Mouse (Mus musculus) layer of hippocampus, postnatal 14 days (tissue): Measurements from ENCODE around the gene Gm11213. TPM values are rescaled to one million over a fixed set of nuclear protein-coding genes. Genes with fewer than 3 reads are reported as not detected.

Source experiments
- DNase-seq, 2 experiments: peaks; one replicate each; pipeline ENCODE4 v3.0.0; 2021 to 2022; ENCODE audit warnings: low spot score in 2 of 2, mixed read lengths in 1 of 2
- long read RNA-seq, 2 experiments: library from polyadenylated mRNA; stranded (forward); transcript quantifications; one replicate each; pipeline ENCODE4 v2.0.0; 2021
- total RNA-seq, 2 experiments: library from RNA; stranded (reverse); gene quantifications; 2 replicates each; pipeline ENCODE4 v1.2.3; 2021

Gm11213 gene
- total RNA-seq, result not detected
- long read RNA-seq, experiment 1, result 0 reads
- long read RNA-seq, experiment 2, result 0 reads

DNA sequence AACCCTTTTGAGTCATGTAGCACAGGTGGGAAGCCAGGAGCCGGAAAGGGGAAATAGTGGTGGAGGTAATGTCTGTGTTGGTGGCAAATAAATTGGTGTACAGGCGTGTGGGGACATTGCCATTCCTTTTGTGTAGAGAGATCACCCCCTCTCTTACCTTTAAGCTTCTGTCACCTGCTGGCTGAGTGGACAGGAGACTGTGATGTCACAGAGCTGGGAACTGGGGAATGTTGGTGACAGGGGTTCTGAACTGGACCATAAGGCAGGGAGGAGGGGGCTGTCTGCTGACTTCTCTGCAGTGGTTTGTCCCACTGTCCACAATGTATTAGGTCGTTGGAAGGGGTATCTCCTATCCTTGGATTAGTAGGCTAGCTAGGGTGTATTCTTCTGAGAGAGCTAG, at the start of gene Gm11213:
TSS of gene Gm11213 (minus strand) at position 317 of the 400 bp plus-strand sequence.
- DNase-seq, result no peak

DNA sequence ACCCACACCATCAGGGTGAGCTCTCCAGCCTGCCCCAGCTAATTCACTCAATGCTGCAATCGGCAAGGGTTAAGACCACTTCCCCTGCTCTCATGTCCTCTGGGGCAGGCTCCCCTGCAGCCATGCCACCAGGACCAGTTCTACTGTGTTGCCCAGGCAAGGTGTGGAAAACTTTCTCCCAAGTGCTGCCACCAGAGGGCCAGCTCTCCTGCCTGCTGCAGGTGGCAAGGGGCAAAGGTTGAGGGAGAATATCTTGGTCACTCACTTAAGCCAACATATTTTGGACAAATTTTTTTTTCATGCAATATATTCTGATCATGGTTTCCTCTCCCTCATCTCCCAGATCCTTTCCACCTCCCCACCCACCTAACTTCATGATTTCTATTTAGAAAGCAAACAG, 49.3 kb upstream of the Gm11213 start:
- no peak for DNase-seq

DNA sequence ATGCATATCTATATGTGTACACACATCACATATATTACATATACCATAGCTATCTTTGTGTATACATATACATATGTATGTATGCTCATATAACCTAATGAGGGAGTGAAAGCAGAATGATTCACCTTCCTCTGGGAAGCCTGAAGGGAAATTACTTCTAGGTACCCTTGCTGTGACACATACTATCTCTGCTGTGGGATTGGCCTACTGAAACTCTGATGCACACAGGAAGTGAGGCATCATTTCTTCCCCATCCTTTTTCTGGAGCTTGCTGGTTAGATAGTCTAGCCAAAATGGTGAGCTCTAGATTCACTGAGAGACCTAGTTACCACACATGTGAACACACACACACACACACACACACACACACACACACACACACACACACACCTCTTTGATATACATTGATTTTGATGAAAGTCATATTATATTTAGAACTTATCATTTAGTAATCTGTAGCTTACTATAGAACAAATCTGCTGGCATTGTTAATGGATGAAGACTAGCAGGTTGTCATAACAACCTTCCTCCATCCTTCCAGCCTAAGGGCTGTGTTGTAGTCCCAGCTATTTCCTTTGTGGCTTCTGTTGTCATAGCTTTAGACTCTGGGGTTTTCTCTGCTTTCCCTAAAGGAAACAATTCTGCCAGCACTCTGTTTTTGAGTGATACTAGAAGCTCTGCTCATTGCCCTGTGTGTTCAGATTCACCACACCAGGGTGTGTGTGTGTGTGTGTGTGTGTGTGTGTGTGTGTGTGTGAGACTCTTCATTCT, 39.1 kb upstream of the Gm11213 start:
- no peak for DNase-seq

DNA sequence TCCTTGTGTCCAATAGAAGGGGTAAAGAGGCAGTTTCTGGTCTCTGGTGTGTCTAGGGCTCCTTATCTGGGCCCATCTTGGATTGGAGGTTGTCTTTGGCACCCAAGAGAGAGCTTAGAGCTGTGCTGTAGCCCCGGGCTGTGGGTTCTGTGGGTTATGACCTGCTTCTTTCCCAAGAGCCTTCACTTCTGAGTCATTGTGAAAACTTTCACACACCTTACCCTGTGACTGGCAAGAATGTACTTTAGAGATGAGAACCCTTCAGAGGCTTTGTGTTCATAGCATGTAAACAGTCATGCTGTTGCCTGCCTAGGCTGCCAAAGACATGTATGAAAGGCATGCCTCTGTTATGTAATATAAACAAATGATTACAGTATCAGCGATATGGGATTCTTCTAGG, 34.8 kb upstream of the Gm11213 start:
- no peak for DNase-seq

DNA sequence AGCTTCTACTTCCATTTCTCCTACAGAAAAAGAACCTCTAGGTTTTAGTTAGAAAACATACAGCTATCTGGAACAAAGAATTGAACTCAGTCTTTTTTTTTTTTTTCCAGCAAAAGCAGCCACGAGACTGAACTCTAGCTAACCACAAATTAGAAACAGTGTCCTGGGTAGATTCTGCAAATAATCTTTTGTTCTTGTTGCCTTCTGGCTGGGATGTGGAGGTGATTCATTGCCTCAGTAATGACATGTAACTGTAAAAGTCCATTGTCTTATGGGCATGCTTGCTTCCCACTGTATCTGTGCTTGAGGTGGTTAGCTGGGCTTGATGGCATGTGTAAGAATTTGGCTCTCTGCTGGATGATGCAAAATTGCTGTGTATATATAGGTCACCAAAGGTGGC, 33.5 kb upstream of the Gm11213 start:
- no peak for DNase-seq

DNA sequence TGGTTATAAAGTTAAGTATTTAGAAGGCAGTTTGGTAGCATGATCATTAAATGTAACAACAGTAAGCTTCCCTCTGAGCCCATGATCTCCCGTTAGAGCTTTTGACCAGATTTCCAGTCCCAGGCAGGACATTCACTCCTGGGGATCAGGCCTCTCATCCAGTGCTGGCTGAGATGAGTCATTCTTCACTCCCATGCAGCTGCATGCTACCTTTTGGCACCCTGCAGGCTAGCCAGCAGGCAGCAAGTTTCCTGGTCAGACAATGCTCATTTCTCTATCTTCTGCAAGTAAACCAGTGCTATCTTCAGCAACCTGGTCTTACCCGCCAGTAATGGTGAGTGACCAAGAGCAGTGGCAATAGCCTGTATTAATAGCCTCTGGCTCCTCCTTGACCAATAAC, 28.1 kb upstream of the Gm11213 start:
- DNase-seq, result no peak

DNA sequence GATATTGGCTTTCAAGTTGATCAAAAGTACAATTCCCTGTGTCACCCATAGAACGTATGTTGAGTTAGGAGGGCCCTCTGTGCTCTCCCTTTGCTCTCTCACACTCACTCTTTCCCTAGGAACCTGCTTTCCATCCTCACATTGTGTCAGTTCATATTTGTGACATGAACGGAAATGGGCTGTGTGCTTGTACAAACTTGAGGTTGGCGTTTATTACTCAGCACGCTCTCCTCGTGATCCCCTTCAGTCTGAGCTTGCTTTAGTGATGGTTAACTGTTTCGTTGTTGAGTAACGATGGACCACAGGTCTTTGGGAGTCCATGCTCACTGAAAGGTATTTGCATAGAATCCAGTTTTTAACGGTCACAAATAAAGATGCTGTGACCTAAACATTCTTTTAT, 22.1 kb upstream of the Gm11213 start:
- no peak for DNase-seq

DNA sequence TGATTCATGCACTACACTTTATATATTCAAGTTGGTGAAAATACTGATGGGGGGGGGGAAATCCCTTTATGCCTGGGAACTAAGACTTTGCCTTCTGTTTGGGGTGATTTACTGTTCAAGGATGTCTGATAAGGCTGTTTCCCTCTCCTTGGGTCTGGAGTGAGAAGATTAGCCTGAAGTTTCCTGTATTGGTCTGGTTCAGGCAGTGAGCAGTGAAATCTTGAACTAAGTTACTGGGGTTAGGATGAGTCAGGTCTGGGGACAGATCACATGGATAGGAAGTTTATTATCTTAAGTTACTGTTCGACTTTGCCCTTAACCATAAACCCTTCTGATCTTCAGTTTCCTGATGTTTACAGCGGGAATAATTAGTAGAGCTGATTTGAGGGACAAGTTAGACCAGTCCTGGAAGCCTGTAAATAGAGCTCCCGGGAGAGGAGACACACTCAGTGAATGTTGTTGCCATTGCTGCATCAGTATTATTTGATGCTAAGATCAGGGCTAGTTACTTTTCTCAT, 20.6 kb upstream of the Gm11213 start:
- DNase-seq, result no peak

DNA sequence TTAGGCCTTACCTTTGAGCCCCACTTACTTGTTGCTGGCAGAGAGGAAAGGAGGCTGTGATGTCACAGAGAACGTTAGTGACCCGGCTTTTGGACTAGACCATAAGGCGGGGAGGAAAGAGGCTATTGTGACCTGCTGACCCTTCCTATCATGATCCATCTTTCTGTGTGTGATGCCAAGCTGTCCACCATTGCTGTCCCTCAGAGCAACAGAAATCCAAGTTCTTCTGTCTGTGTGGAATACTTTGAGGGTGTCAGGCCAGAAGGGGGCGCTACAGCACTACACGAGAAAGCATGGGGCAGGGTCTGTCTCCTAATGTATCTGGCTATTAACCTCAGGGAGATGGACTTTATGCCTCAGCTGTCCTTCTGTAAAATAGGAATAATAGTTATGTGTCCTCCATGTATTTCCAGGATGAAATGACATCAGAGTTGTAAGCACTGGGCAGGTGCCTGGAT, 17.3 kb upstream of the Gm11213 start, which contains the start of gene Tex48:
TSS of gene Tex48 (minus strand) at position 51 of the 458 bp plus-strand sequence.
- DNase-seq, result no peak

DNA sequence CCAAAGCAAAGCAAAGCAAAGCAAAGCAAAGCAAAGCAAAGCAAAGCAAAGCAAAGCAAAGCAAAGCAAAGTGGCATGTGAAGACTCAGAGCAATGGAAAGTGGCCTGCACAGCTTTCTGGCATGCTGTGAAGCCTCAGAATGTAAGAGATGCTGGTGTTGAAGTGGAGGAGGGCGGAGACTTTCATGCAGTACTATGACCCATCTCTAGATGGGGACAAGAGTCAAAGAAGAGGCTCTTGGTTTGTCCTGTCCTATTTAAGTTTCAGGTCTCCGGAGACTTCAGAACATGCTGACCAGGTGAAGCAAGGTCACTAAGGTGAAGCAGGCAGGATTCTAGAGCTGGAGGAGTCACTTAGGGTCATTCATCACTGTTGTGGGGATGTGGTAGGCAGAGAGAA, 16.8 kb upstream of the Gm11213 start:
- no peak for DNase-seq

DNA sequence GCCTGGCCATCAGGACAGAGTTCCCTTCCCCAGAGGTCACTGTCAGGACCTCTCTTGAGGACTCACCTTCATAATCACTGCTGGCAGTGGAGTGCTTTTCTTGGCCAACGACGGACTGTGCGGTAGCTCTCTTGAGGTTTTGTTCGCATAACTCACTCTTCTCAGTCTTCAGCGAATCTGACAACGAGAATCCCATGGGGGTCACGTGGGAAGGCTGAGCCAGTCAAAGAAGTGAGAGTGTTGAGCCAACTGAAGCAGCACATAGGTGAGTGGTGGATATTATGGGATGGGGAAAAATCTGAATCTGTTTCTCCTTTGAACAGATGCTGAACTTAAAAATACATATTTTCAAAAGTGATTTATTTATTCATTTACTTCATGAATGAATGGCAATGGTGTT, 3.3 kb upstream of the Gm11213 start:
- no peak for DNase-seq

DNA sequence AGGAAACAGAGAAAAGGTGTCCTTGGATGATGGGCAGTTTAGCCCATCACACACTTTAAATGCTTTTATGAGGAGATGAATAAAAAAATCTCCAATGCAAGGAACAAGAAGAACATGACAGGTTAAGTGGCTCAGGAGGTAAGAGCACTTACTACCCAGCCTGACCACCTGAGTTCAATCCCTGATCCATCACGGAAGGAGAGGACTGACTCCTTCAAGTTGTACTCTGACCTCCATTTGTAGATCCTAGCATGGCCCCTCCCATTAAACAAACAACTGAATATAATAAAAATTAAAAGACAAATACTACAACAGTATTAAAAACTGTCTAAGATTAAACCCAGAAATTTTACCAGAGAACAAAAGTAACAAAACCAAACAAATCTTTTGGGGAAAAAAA, 907 bp upstream of the Gm11213 start:
- no peak for DNase-seq

DNA sequence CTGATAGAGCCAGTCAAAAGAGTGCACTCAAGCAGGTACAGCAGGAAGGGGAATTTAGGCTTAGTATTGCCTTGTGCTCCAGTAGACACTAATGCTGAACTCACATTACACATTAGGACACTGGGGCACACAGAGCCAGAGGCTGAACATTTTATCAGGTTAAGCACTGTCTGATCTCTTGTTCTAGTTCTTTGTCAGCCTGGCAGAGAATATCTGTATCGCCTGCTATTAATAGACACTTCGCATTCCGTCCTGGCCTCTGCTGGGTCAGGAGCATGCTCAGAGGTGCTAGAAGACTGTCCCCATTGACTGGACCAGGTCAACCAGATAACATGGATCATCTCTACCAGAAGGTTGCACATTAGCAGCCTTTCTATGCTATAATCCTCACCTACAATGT, 484 bp upstream of the Gm11213 start:
- DNase-seq, result no peak

DNA sequence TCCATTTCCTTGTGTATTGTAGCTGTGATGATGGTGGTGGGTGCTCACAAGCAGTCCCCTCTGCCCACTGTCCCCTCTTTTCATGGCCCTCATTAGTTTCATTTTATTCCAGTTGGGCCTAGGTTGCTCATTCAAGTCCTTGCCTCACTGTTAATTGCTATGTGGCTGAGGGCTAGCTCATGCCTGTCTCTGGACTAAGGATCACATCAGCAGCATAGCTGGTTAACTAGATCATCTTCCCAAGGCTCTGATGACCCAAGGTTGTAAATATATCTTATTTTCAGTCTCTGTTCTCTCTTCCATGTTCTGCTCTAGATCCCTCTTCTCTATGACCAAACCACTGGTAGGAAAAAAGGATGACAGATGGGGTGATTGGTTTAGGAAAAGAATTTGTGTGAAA, 3.8 kb downstream of the Gm11213 start:
- no peak for DNase-seq

DNA sequence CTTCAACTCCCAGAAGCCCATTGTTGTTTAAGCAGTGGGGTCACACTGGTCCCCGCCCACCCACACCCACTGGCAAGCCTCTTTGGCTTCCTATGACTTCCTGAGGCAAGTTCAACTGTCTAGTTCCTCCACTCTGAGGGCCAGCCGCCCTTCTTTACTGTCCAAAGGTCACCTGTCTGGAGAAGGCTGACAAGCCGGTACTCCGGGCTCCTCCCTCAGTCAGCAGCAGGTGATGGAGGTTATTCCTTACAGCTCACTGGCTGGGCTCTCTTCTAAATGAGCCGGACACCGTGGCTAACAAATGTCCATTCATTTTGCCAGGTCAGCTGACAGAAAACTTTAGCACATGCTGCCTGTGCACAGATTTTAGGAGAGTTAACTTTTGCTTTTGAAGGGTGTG, 4.3 kb downstream of the Gm11213 start:
- DNase-seq, result no peak

DNA sequence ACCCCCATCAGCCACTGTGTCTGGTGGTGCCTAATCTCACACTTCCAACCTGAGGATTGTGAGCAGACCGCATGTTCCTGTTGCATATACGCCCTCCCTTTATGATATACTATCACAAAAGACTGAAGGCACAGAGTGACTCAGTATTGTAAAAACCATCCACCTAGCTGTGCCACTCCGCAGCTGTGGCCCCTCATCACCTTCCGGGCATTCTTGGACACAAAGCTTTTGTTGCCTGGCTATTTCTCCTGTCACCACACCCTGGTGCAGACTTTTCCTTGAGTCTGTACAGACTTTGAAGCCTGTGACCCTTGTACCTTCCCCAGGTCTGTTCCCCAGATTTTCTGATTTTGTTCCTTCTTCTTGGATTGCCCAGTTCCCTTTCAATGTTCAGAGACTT, 9.1 kb downstream of the Gm11213 start:
- no peak for DNase-seq

DNA sequence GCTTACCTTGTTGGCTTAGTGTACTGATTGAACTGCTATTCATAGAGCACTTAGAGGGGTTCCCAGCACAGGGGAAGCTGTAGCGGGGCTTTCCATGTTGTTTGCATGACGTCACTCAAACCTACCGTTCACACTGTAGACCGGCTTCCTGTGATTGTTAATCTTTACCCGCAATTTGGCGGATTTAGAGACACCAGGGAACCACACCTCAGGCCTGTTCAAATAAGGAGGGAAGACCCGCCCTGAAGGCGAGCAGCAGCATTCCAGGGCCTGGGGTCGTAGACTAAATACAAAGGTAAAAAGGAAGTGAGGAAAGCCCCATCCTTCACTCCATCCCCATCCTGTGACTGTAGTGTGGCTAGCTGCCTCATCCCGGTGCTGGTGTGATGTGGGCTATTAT, 9.8 kb downstream of the Gm11213 start:
- no peak for DNase-seq

DNA sequence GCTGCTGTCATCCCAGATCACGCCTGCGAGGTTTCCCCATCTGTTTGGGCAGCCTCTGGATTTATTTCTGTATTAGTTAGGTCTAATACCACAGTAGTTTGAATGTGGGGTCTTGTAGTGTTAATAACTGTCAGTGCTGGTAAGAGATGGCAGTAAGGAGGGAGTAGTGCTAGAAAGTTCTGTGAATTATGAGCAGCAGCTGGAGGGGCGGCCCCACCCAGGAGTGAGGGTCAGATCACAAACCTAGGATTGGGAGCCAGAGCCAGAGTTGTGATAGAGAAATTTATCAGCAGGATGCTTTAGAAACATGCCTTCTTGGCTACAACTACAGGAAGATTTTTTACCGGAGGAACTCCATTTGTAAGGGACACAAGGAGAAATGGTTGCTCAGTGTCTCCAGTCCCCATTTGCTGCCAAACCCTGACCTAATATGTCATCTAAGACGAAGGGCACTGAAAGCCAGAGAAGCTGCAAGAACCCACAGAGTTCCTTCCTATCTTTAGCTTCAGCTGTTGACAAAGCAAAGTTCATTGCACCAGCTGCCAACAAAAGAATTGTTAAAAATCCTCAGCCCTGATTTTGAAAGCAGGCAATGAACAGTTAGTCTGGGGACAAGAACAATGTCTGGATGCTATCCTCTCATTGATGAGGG, 10.5 kb downstream of the Gm11213 start:
- no peak for DNase-seq

DNA sequence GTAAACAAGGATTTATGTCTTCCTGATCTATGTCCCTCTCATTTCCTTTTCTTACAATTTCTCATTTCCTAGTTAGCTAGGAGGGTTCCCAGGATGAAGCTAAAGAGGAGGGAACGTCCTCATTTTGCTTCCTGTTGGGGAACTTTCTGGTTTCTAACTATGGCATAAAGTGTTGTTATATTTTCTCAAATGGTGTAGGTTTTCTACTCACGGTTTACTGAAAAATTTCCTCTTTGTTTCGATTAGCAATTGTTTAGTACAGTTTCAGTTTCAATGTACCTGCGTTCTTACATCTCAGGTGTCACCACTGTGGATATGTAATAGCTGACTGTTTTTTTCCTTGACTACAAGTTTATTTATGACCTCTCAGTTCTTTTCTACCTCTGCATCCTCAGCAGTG, 14.5 kb downstream of the Gm11213 start:
- DNase-seq, result no peak

DNA sequence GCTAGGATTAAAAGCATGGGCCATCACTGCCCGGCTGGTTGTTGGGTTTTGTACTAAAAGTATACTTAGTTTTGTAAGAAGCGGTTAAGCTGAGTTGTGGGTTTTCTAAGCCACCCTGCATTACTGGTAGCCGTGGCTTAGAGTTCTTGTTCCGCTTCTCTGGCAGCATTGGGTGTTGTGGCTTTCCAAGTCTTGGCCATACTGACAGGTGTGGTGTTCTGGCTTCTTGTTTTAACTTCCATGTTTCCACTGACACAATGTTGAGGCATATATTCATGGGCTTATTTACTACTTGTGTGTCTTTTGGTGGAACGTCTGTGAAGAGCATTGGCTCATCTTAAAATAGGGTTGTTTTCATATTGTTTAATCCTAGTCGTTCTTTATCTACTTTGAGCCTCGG, 15.1 kb downstream of the Gm11213 start:
- DNase-seq, result no peak

DNA sequence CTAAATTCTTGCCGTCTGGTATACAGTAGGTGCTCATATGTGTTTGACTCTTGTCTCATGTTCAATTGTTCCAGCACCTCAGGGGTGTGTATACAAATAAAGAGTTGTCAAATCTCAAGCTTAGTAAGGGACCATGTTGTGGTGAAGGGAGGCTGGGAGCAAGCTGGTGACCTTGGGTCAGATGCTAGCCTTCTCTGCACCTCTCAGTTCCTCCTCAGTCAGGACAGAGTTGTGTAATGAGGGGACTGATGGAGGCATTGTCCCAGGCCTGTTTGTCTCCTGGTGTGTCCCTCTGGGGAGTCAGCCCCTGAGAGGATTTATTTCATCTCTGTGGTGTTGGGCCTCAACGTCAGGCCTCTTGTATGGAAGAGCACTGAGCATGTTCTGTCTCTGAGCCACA, 18.8 kb downstream of the Gm11213 start:
- no peak for DNase-seq

DNA sequence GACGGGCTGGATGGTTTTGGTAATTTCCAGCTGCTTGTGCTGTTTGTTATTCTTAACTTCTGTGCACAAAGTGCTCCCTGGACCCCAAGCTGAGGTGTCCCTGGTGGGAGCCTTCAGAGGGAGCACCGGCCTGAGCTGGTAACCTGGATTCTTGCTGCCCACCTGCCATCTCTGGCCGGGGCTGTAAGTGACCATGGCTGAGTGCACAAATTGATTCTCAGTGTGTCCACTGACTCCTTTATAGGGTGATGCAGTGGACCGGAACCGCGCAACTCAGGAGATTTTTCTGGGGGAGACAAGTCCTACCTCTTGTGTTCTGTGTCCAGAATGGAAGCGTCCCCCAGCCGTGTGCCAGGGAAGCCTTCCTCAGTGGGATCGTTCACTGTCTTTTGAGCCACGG, 19.8 kb downstream of the Gm11213 start:
- DNase-seq, result no peak

DNA sequence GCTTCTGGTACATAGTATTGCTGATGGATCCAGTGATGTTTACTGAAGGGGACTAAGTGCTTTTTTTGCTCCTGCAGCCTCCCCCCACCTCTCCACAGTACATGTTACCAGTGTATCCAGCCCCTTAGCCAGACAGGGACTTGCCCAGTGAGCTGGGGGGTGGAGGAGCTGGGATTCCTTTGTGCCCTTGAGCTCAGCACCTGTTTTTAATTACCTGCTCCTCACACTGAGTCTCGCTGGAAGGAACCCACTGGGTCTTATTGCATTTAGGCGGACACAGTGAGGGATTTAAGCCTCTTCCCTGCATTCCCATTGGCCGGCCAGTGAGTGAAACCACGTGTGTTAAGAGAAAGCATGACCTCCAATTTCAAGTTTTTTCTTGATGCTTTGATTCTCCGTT, 22.5 kb downstream of the Gm11213 start:
- DNase-seq, result no peak
